Mouse (Mus musculus) liver, adult 10 weeks (tissue): ENCODE measurements around the gene Rspo1. TPM values are rescaled to one million over a fixed set of nuclear protein-coding genes. Genes with fewer than 3 reads are reported as not detected.

ENCODE experiments used
- polyA plus RNA-seq: library from polyadenylated mRNA; stranded (reverse); fragments of 350-450 nt; fragmentation: Illumina TruSeq; extraction: RNeasy Lipid Tissue Mini Kit (QIAGEN cat#74804); gene quantifications from one replicate; pipeline ENCODE4 v1.2.3, GENCODE M21; 2014; ENCODE audit warnings: low read depth, low replicate concordance

Rspo1 gene
- 0.26 TPM for polyA plus RNA-seq

GRCm38 (mm10) chr4:124985671-124986602, at the start of gene Rspo1:
Gene Rspo1 (plus strand): TSS chr4:124986430.

GRCm38 (mm10) chr4:124936613-124937471, 49.4 kb upstream of the Rspo1 start, which contains the start of gene 9930104L06Rik:
Gene 9930104L06Rik (plus strand): TSS chr4:124937048.

GRCm38 (mm10) chr4:124939211-124939610, 47.0 kb upstream of the Rspo1 start, which contains the start of gene Cdca8:
Gene Cdca8 (minus strand): TSS chr4:124939311.

GRCm38 (mm10) chr4:125015806-125016635, 29.8 kb downstream of the Rspo1 start, which contains the start of gene Gnl2:
Gene Gnl2 (plus strand): TSS chr4:125016585.

Other genes with a start within 250 kb of the Rspo1 start
- gene Inpp5b, start 244.6 kb upstream of the Rspo1 start, polyA plus RNA-seq, result 15.7 TPM
- gene Mtf1, start 184.3 kb upstream of the Rspo1 start, polyA plus RNA-seq, result 7.2 TPM
- 15.7 TPM for gene Yrdc, start 135.8 kb upstream of the Rspo1 start, polyA plus RNA-seq
- gene 1110065P20Rik, start 135.2 kb upstream of the Rspo1 start, polyA plus RNA-seq, result 1.5 TPM
- gene Maneal, start 124.3 kb upstream of the Rspo1 start, polyA plus RNA-seq, result not detected
- not detected for gene Epha10, start 105.5 kb upstream of the Rspo1 start, polyA plus RNA-seq
- 2.9 TPM for gene 9930104L06Rik, start 49.4 kb upstream of the Rspo1 start, polyA plus RNA-seq
- 1.5 TPM for gene Cdca8, start 47.1 kb upstream of the Rspo1 start, polyA plus RNA-seq
- 34.0 TPM for gene Gnl2, start 30.2 kb downstream of the Rspo1 start, polyA plus RNA-seq
- not detected for gene Dnali1, start 79.3 kb downstream of the Rspo1 start, polyA plus RNA-seq
- 6.6 TPM for gene Snip1, start 80.2 kb downstream of the Rspo1 start, polyA plus RNA-seq
- 10.5 TPM for gene Meaf6, start 98.7 kb downstream of the Rspo1 start, polyA plus RNA-seq
- 0.32 TPM for gene Zc3h12a, start 141.4 kb downstream of the Rspo1 start, polyA plus RNA-seq